Mouse (Mus musculus): ENCODE results near the gene Rgr. TPM values are rescaled to one million over a fixed set of nuclear protein-coding genes. Genes with fewer than 3 reads are reported as not detected.

Gene Rgr
- polyA plus RNA-seq, 1 experiment from 2014 or later, result not detected

Other genes starting within 250 kb of the Rgr start
- 36.7 and 37.6 TPM in 2 replicates for gene Ccser2, start 80.2 kb downstream of the Rgr start, polyA plus RNA-seq (2016; fragmentation: Nextera tagmentation; extraction: Ambion mirVana)
- gene Lrit1, start 5.9 kb upstream of the Rgr start, polyA plus RNA-seq (2016; fragmentation: Nextera tagmentation; extraction: Ambion mirVana), result not detected in 2 replicates
- gene Lrit2, start 19.0 kb upstream of the Rgr start, polyA plus RNA-seq (2016; fragmentation: Nextera tagmentation; extraction: Ambion mirVana), result not detected in 2 replicates
- 0.96 and 1.1 TPM in 2 replicates for gene Cdhr1, start 49.4 kb upstream of the Rgr start, polyA plus RNA-seq (2016; fragmentation: Nextera tagmentation; extraction: Ambion mirVana)
- gene 2610528A11Rik, start 65.1 kb upstream of the Rgr start, polyA plus RNA-seq (2016; fragmentation: Nextera tagmentation; extraction: Ambion mirVana), result not detected in 2 replicates
- 171 and 180 TPM in 2 replicates for gene Ghitm, start 86.3 kb upstream of the Rgr start, polyA plus RNA-seq (2016; fragmentation: Nextera tagmentation; extraction: Ambion mirVana)